8 mouse cellular contexts compared by ENCODE assay signal in the genomic region with DNA sequence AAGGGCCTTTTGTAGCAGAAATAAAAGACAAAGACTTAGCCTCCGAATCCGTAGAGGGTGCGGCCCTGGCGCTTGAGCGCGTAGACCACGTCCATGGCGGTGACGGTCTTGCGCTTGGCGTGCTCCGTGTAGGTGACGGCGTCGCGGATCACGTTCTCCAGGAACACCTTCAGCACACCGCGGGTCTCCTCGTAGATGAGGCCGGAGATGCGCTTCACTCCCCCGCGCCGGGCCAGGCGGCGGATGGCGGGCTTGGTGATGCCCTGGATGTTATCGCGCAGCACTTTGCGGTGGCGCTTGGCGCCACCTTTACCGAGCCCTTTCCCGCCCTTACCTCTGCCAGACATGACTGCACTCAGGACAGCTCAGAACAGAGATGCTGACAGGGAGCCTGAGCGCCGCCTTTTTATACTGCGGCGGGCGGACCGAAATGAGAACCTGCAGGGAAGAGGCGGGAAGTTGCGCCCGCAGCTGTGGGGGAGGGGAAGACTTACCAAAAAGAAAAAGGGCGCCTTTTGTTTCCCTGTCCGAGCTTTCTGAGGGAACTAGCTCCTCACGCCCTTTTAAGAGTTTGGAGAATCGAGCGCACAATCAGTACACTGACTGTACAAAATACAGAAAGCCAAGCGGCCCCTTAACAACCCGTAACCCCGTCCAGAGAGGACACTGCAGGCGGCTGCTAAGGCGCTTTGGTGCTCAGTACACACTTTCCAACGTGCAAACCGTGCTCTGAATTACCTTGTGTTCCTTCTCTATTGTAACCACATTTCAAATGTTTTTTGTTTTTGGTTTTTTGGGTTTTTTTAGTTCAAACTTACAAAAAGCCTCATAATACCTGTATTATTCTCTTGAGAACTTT. TPM values are rescaled to one million over a fixed set of nuclear protein-coding genes. Genes with fewer than 3 reads are reported as not detected.
DNase-seq lines count a peak whose midpoint lies in the region; ATAC-seq and TF ChIP-seq lines count a peak whose summit lies in the region.
"Not testable (repeated sequence)": the region's sequence is repeated elsewhere in the genome, so short reads cannot be mapped to it uniquely, and the experiment has no call there.

A gene (minus strand): TSS at position 347 of the 859 bp plus-strand sequence.

- H3K36me3 ChIP-seq in ES-E14 (ENCODE audit: control insufficient read depth, insufficient read depth, low read length, poor library complexity, severe bottlenecking); forebrain, embryonic 16.5 days (ENCODE audit: control insufficient read depth, insufficient read depth); liver, postnatal 0 days (replicated peaks; ENCODE audit: insufficient read depth, low read length); neural tube, embryonic 13.5 days; testis, adult 2 months (ENCODE audit: control insufficient read depth, insufficient read depth, low read length): not testable (repeated sequence)

- not testable (repeated sequence) for H3K4me1 ChIP-seq in ES-E14 (ENCODE audit: control insufficient read depth in 2 of 2, insufficient read depth in 2 of 2, low read length in 2 of 2, poor library complexity in 1 of 2); testis, adult 2 months (ENCODE audit: control insufficient read depth, insufficient read depth, low read length)
- peaks cover 21% of the 10 kb centered on the region for H3K4me1 ChIP-seq in forebrain, embryonic 16.5 days (replicated peaks; ENCODE audit: control insufficient read depth, insufficient read depth, low read length)
- H3K4me1 ChIP-seq in liver, postnatal 0 days (ENCODE audit: insufficient read depth), result peaks cover 19% of the 10 kb centered on the region
- H3K4me1 ChIP-seq in neural tube, embryonic 13.5 days (replicated peaks), result peaks cover 41% of the 10 kb centered on the region

- not testable (repeated sequence) for TF ChIP-seq CTCF in liver, postnatal 0 days (IDR thresholded peaks at IDR 0.05; ENCODE audit: low read depth); testis, adult 2 months (IDR thresholded peaks at IDR 0.05; ENCODE audit: control insufficient read depth, insufficient read depth, insufficient replicate concordance, low read depth, low read length)

- WGBS in forebrain, embryonic 16.5 days, result under 1% methylated on average over 44 of the region's 56 CpGs
- WGBS in liver, postnatal 0 days (ENCODE audit: insufficient replicate concordance), result under 1% methylated on average over 41 of the region's 56 CpGs
- WGBS in neural tube, embryonic 13.5 days, result under 1% methylated on average over 48 of the region's 56 CpGs

- H3K27ac ChIP-seq in ES-E14 (ENCODE audit: insufficient read depth, low read depth, low read length, poor library complexity, severe bottlenecking), result peak within 1 kb of the TSS; percentile 91
- H3K27ac ChIP-seq in forebrain, embryonic 16.5 days (ENCODE audit: low read length), result peak within 1 kb of the TSS; percentile 92
- H3K27ac ChIP-seq in liver, postnatal 0 days (ENCODE audit: low read depth), result peak within 1 kb of the TSS; percentile 98
- H3K27ac ChIP-seq in neural tube, embryonic 13.5 days (replicated peaks), result peak within 1 kb of the TSS; percentile 90
- peak within 1 kb of the TSS; percentile 65 for H3K27ac ChIP-seq in testis, adult 2 months (ENCODE audit: control insufficient read depth, insufficient read depth, low read depth, low read length)

- peak within 1 kb of the TSS; percentile 67 to 69 for H3K4me3 ChIP-seq in ES-E14 (ENCODE audit: insufficient read depth in 1 of 2, low read depth in 1 of 2, low read length in 2 of 2, poor library complexity in 1 of 2, severe bottlenecking in 1 of 2)
- peak within 1 kb of the TSS; percentile 70 for H3K4me3 ChIP-seq in forebrain, embryonic 16.5 days (replicated peaks; ENCODE audit: low read length)
- peak within 1 kb of the TSS; percentile 56 for H3K4me3 ChIP-seq in liver, postnatal 0 days (ENCODE audit: low read depth, low read length)
- H3K4me3 ChIP-seq in neural tube, embryonic 13.5 days, result peak within 1 kb of the TSS; percentile 57
- peak within 1 kb of the TSS; percentile 42 for H3K4me3 ChIP-seq in testis, adult 2 months (ENCODE audit: control insufficient read depth, low read depth, low read length)

- intact Hi-C loops in heart, postnatal 25 days (cut with DNase I), result loop anchor here (2.0 to 10.0 kb wide), 3 partner anchors 16 to 2004 kb away; a partner anchor contains a TSS

- in situ Hi-C loops in ES-E14 (cut with MboI; ENCODE audit: low sequenced_read_pairs in 2 of 2, unreplicated experiment in 2 of 2), result not testable (repeated sequence)

- H3K27me3 ChIP-seq in forebrain, embryonic 16.5 days (replicated peaks; ENCODE audit: control insufficient read depth, insufficient read depth, low read length); liver, postnatal 0 days (ENCODE audit: insufficient read depth, low read length); neural tube, embryonic 13.5 days; testis, adult 2 months (ENCODE audit: control insufficient read depth, insufficient read depth, low read length): not testable (repeated sequence)

- H3K4me2 ChIP-seq in forebrain, embryonic 16.5 days (ENCODE audit: low read length), result peak within 1 kb of the TSS; percentile 82
- H3K4me2 ChIP-seq in liver, postnatal 0 days (ENCODE audit: low read depth, low read length), result peak within 1 kb of the TSS; percentile 70
- H3K4me2 ChIP-seq in neural tube, embryonic 13.5 days, result peak within 1 kb of the TSS; percentile 89

- TF ChIP-seq POLR2A in testis, adult 2 months (IDR thresholded peaks at IDR 0.05; ENCODE audit: control insufficient read depth, low read depth, low read length), result peak; percentile 74

- peak; percentile 85 for ATAC-seq in forebrain, embryonic 16.5 days
- ATAC-seq in liver, postnatal 0 days, result peak; percentile 54
- peak; percentile 86 for ATAC-seq in neural tube, embryonic 13.5 days (ENCODE audit: low read depth)

- H3K9me3 ChIP-seq in ES-E14 (ENCODE audit: control insufficient read depth, insufficient read depth, low read depth, low read length); forebrain, embryonic 16.5 days (ENCODE audit: control insufficient read depth, low read length); liver, postnatal 0 days (ENCODE audit: low read length); neural tube, embryonic 13.5 days: not testable (repeated sequence)

- peak within 1 kb of the TSS; percentile 85 for H3K9ac ChIP-seq in ES-E14 (ENCODE audit: insufficient read depth, low read depth, low read length, poor library complexity, severe bottlenecking)
- peak within 1 kb of the TSS; percentile 63 for H3K9ac ChIP-seq in forebrain, embryonic 16.5 days (replicated peaks; ENCODE audit: low read depth, low read length)
- peak within 1 kb of the TSS; percentile 78 for H3K9ac ChIP-seq in liver, postnatal 0 days (replicated peaks)
- H3K9ac ChIP-seq in neural tube, embryonic 13.5 days, result peak within 1 kb of the TSS; percentile 76

- peak; percentile 90 for TF ChIP-seq EP300 in liver, postnatal 0 days (IDR thresholded peaks at IDR 0.05; ENCODE audit: low read depth)

- DNase-seq in ES-E14 (ENCODE audit: low read depth, low spot score), result peak; percentile 95
- DNase-seq in cerebellum, adult 11-12 months, result peak; percentile 96
- DNase-seq in heart, postnatal 25 days (ENCODE audit: low spot score), result peak; percentile 72
- DNase-seq in layer of hippocampus, adult 11-12 months (ENCODE audit: low spot score), result peak; percentile 93
- DNase-seq in liver, postnatal 0 days, result peak; percentile 93

TF ChIP-seq in ES-E14, 5 proteins besides CTCF, POLR2A, EP300 and RAD21:
- TF ChIP-seq HCFC1 (IDR thresholded peaks at IDR 0.05; ENCODE audit: borderline replicate concordance, insufficient read depth, low read length), result peak; percentile 59; the same call in 1 of the 2 replicates

RNA-seq across cellular contexts. Expression of the gene that starts here (rescaled TPM):
- 2,674 and 2,766 TPM in 2 replicates for total RNA-seq in ES-E14 (2012; rRNA removed)
- polyA plus RNA-seq in forebrain, embryonic 16.5 days (2015; fragmentation: Nextera tagmentation; extraction: Ambion mirVana), result 1.5 and 1.6 TPM in 2 replicates
- 10 to 100 TPM; 46.4 to 87.7 TPM for total RNA-seq in heart, postnatal 25 days (2021)
- 2.4 and 3.6 TPM in 2 replicates for polyA plus RNA-seq in liver, postnatal 0 days (2015; fragmentation: Nextera tagmentation; extraction: Ambion mirVana)
- 0.84 and 3.9 TPM in 2 replicates for polyA plus RNA-seq in neural tube, embryonic 13.5 days (2015; fragmentation: Nextera tagmentation; extraction: Ambion mirVana)
- polyA plus RNA-seq in testis, adult 2 months (2012; rRNA removed), result 37.3 and 40.8 TPM in 2 replicates

Comparison
In these comparisons a context has a peak if more than half of its experiments do, and no peak if none do; other contexts are left out.
1. Peak in every context shown above with its lines: DNase-seq, ATAC-seq, H3K4me3 ChIP-seq and H3K27ac ChIP-seq.
2. RNA of the gene that starts here (total RNA-seq): 2,674 to 2,766 TPM in ES-E14; 46.4 to 87.7 TPM in heart, postnatal 25 days; every median in the first group is over 10 times any median in the second.